Comparison of ENCODE assay signal across 8 mouse cellular contexts in the genomic region with DNA sequence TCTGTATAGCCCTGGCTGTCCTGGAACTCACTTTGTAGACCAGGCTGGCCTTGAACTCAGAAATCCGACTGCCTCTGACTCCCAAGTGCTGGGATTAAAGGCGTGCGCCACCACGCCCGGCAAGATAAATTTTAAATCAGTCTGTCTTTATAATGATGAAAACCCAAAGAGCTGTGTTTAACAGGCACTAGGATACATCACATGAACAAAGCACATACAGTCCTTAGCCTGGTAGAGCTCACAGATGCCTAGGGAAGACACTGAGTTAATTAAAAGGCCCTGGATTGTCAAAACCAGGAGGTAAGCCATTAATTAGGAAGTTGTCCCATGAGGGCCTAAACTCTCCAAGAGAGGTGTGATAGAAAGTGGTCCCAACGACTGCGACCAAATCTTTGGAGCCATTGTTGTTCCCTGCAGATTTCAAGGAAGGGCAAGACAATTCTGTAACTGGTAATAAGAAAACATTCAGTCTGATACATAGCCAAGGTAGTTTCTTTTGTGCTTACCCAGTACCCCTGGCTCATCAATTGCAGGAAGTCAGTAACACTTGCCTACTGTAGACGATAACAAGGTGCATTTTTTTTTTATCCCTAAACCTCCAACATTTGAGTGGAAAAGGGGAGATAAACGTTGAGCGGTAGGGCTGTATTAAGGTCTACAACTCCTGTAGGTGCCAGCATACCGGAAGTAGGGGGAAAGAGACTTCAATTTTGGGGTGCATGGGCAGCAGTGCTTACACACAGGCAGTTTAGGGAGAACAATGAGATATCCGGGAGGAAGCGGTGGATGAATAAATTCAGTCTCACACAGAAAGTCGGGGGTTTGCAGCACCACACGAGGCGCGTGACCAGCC. TPM values are rescaled to one million over a fixed set of nuclear protein-coding genes. Genes with fewer than 3 reads are reported as not detected.
DNase-seq lines count a peak whose midpoint lies in the region; ATAC-seq and TF ChIP-seq lines count a peak whose summit lies in the region.

No protein-coding gene starts in this region.

- 39% methylated on average over 17 of the region's 17 CpGs for WGBS in limb, embryonic 12.5 days
- WGBS in small intestine, adult 2 months = 38% methylated on average over 17 of the region's 17 CpGs

- peaks cover 38% of the 10 kb centered on the region for H3K79me3 ChIP-seq in C2C12 (ENCODE audit: low read depth)

- peak; percentile 71 for ATAC-seq in frontal cortex, adult (ENCODE audit: low TSS enrichment)
- ATAC-seq in limb, embryonic 12.5 days (ENCODE audit: insufficient number of reproducible peaks, insufficient read depth, low FRiP score, low TSS enrichment, low read depth) = peak; percentile 52

- no peak for TF ChIP-seq CTCF in C2C12 (IDR thresholded peaks at IDR 0.05; ENCODE audit: control insufficient read depth, insufficient read depth, insufficient read length)
- TF ChIP-seq CTCF in embryonic fibroblast, embryonic 13.5 days (IDR thresholded peaks at IDR 0.05; ENCODE audit: borderline replicate concordance, insufficient read depth, low read length) = no peak
- no peak for TF ChIP-seq CTCF in small intestine, adult 2 months (IDR thresholded peaks at IDR 0.05; ENCODE audit: extremely low read depth, insufficient read length, insufficient replicate concordance, low read depth, low read length)

- no peaks in the 10 kb centered on the region for H3K27me3 ChIP-seq in C2C12 (ENCODE audit: control insufficient read depth, insufficient read depth, insufficient read length)
- no peaks in the 10 kb centered on the region for H3K27me3 ChIP-seq in limb, embryonic 12.5 days
- no peaks in the 10 kb centered on the region for H3K27me3 ChIP-seq in small intestine, adult 2 months (ENCODE audit: control insufficient read depth, insufficient read depth, low read length)

- peak overlapping the region; percentile 46 for H3K4me3 ChIP-seq in C2C12 (ENCODE audit: insufficient read depth, poor library complexity, severe bottlenecking)
- H3K4me3 ChIP-seq in embryonic fibroblast, embryonic 13.5 days (ENCODE audit: insufficient read depth, low read length) = peak overlapping the region; percentile 56
- H3K4me3 ChIP-seq in limb, embryonic 12.5 days (replicated peaks) = peak overlapping the region; percentile 92
- H3K4me3 ChIP-seq in small intestine, adult 2 months (ENCODE audit: low read depth, low read length) = peak overlapping the region; percentile 68

- peak overlapping the region; percentile 70 for H3K27ac ChIP-seq in embryonic fibroblast, embryonic 13.5 days (ENCODE audit: insufficient read depth, low read length)
- H3K27ac ChIP-seq in limb, embryonic 12.5 days = peak overlapping the region; percentile 99
- peak overlapping the region; percentile 66 for H3K27ac ChIP-seq in small intestine, adult 2 months (ENCODE audit: insufficient read depth, low read depth, low read length)

- H3K9ac ChIP-seq in limb, embryonic 12.5 days (replicated peaks) = peak overlapping the region; percentile 100

- H3K79me2 ChIP-seq in C2C12 (ENCODE audit: control insufficient read depth, insufficient read depth) = peaks cover 43% of the 10 kb centered on the region

- H3K4me1 ChIP-seq in embryonic fibroblast, embryonic 13.5 days (ENCODE audit: control insufficient read depth, insufficient read depth, low read length) = peaks cover 7% of the 10 kb centered on the region; the same call in 1 of the 2 replicates
- H3K4me1 ChIP-seq in limb, embryonic 12.5 days (replicated peaks) = peaks cover 14% of the 10 kb centered on the region
- H3K4me1 ChIP-seq in small intestine, adult 2 months (ENCODE audit: control insufficient read depth, insufficient read depth, insufficient read length, low read length) = peaks cover 2% of the 10 kb centered on the region; the same call in 1 of the 2 replicates

- H3K4me2 ChIP-seq in limb, embryonic 12.5 days = peak overlapping the region; percentile 63

- H3K9me3 ChIP-seq in limb, embryonic 12.5 days = no peaks in the 10 kb centered on the region

- peaks cover 13% of the 10 kb centered on the region for H3K36me3 ChIP-seq in C2C12 (ENCODE audit: control insufficient read depth, insufficient read depth)
- no peaks in the 10 kb centered on the region for H3K36me3 ChIP-seq in limb, embryonic 12.5 days
- H3K36me3 ChIP-seq in small intestine, adult 2 months (ENCODE audit: control insufficient read depth, insufficient read depth, low read length) = no peaks in the 10 kb centered on the region

- no peak for TF ChIP-seq POLR2A in embryonic fibroblast, embryonic 13.5 days (IDR thresholded peaks at IDR 0.05; ENCODE audit: low read depth, low read length)
- no peak for TF ChIP-seq POLR2A in small intestine, adult 2 months (IDR thresholded peaks at IDR 0.05; ENCODE audit: low read depth, low read length)

- DNase-seq in frontal cortex, postnatal 36 days (ENCODE audit: low spot score in 2 of 2) = no peak
- DNase-seq in gastrocnemius, postnatal 4 days (ENCODE audit: low spot score in 2 of 2) = no peak
- DNase-seq in thymus, postnatal 0 days (ENCODE audit: low spot score) = no peak

- peak overlapping the region; percentile 90 for H3ac ChIP-seq in C2C12 (ENCODE audit: control insufficient read depth, insufficient read length, low read depth)

TF ChIP-seq in C2C12, 6 proteins besides CTCF, POLR2A, EP300 and RAD21:
- TF ChIP-seq MYOD1 (IDR thresholded peaks at IDR 0.05; ENCODE audit: control insufficient read depth, insufficient read length, low read depth) = no peak
- TF ChIP-seq MYOG (IDR thresholded peaks at IDR 0.05; ENCODE audit: control insufficient read depth, extremely low read depth, insufficient read length) = no peak
- no peak for TF ChIP-seq USF1 (IDR thresholded peaks at IDR 0.05; ENCODE audit: low read depth)
- no peak for TF ChIP-seq MAX (IDR thresholded peaks at IDR 0.05)
- no peak for TF ChIP-seq CEBPB (IDR thresholded peaks at IDR 0.05; ENCODE audit: low read depth)
- no peak for TF ChIP-seq FOSL1 (IDR thresholded peaks at IDR 0.05; ENCODE audit: insufficient read depth, low read length, poor library complexity, severe bottlenecking)

RNA-seq across cellular contexts. Expression of a gene that starts 0.6 kb away (rescaled TPM):
- polyA plus RNA-seq in C2C12 (2012; fragmentation: generic; extraction: Trizol) = 19.9 TPM
- polyA plus RNA-seq in embryonic fibroblast, embryonic 13.5 days (2011; ENCODE audit: insufficient read length, low read depth, missing spikeins) = 130 and 145 TPM in 2 replicates
- polyA plus RNA-seq in limb, embryonic 12.5 days (2016; fragmentation: Nextera tagmentation; extraction: Ambion mirVana) = 64.9 and 69.4 TPM in 2 replicates
- polyA plus RNA-seq in small intestine, adult 2 months (2012; rRNA removed) = 21.9 and 33.9 TPM in 2 replicates
- total RNA-seq in gastrocnemius, postnatal 4 days (2021) = 10 to 100 TPM; 92.8 to 94.9 TPM
- polyA plus RNA-seq in thymus, postnatal 0 days (2015; fragmentation: Nextera tagmentation; extraction: Ambion mirVana) = 46.9 and 54.6 TPM in 2 replicates
